Mouse (Mus musculus) adrenal gland, postnatal 10 days (tissue): Measurements from ENCODE around the gene Arfgap3. TPM values are rescaled to one million over a fixed set of nuclear protein-coding genes. Genes with fewer than 3 reads are reported as not detected.
"Not testable (repeated sequence)": the region's sequence is repeated elsewhere in the genome, so short reads cannot be mapped to it uniquely, and the experiment has no call there.

Experiments used
- DNase-seq: peaks from one replicate; pipeline ENCODE4 v3.0.0; 2021; ENCODE audit warnings: mixed read lengths
- total RNA-seq, 2 experiments: library from RNA; stranded (reverse); gene quantifications; 2 replicates each; pipeline ENCODE4 v1.2.3; 2021

The Arfgap3 gene
- total RNA-seq, 2 experiments from 2014 or later, result 24.0 to 24.7 TPM

GRCm38 (mm10) chr15:83294954-83295353 lies 55.1 kb downstream of the Arfgap3 start:
- DNase-seq, result no peak

GRCm38 (mm10) chr15:83293706-83294645 lies 56.1 kb downstream of the Arfgap3 start:
- DNase-seq, result peak; percentile 70

- peak; percentile 52 for DNase-seq
These were observed 56.9 kb downstream of the Arfgap3 start for GRCm38 (mm10) chr15:83293144-83293543.

- no peak for DNase-seq
These were observed 57.6 kb downstream of the Arfgap3 start for GRCm38 (mm10) chr15:83292261-83293056.

GRCm38 (mm10) chr15:83290899-83291298 lies 59.1 kb downstream of the Arfgap3 start:
- no peak for DNase-seq

GRCm38 (mm10) chr15:83284828-83285227 lies 65.2 kb downstream of the Arfgap3 start:
- no peak for DNase-seq

- DNase-seq, result no peak
These were observed 67.7 kb downstream of the Arfgap3 start for GRCm38 (mm10) chr15:83282397-83282796.

- DNase-seq, result no peak
These were observed 68.7 kb downstream of the Arfgap3 start for GRCm38 (mm10) chr15:83281303-83281702.

- no peak for DNase-seq
These were observed 71.5 kb downstream of the Arfgap3 start for GRCm38 (mm10) chr15:83278579-83278978.

- peak; percentile 52 for DNase-seq
These were observed 72.6 kb downstream of the Arfgap3 start for GRCm38 (mm10) chr15:83277451-83277850.

GRCm38 (mm10) chr15:83274237-83274636 lies 75.8 kb downstream of the Arfgap3 start:
- not testable (repeated sequence) for DNase-seq

- no peak for DNase-seq
These were observed 77.0 kb downstream of the Arfgap3 start for GRCm38 (mm10) chr15:83273017-83273416.

- not testable (repeated sequence) for DNase-seq
These were observed 78.8 kb downstream of the Arfgap3 start for GRCm38 (mm10) chr15:83271221-83271620.

GRCm38 (mm10) chr15:83269985-83270384 lies 80.1 kb downstream of the Arfgap3 start:
- not testable (repeated sequence) for DNase-seq

- peak; percentile 30 for DNase-seq
These were observed 81.6 kb downstream of the Arfgap3 start for GRCm38 (mm10) chr15:83268428-83268827.

- no peak for DNase-seq
These were observed 84.8 kb downstream of the Arfgap3 start for GRCm38 (mm10) chr15:83265269-83265668.

GRCm38 (mm10) chr15:83263405-83263804 lies 86.6 kb downstream of the Arfgap3 start:
- DNase-seq, result no peak

- DNase-seq, result no peak
These were observed 92.1 kb downstream of the Arfgap3 start for GRCm38 (mm10) chr15:83257906-83258305.

- DNase-seq, result no peak
These were observed 93.6 kb downstream of the Arfgap3 start for GRCm38 (mm10) chr15:83256491-83256890.

- DNase-seq, result no peak
These were observed 94.1 kb downstream of the Arfgap3 start for GRCm38 (mm10) chr15:83255944-83256343.

GRCm38 (mm10) chr15:83255191-83255782 lies 94.8 kb downstream of the Arfgap3 start:
- DNase-seq, result no peak

- no peak for DNase-seq
These were observed 95.5 kb downstream of the Arfgap3 start for GRCm38 (mm10) chr15:83254372-83255070.
